Mouse (Mus musculus) megakaryocyte, embryonic 14.5 days (primary cell): Measurements from ENCODE around the gene Gm7534.

Experiments used
- FLI1 ChIP-seq: IDR thresholded peaks from 2 replicates; pipeline ENCODE4 v1.6.1; 2012; ENCODE audit warnings: low read length, inconsistent platforms, mixed read lengths
- GATA1 ChIP-seq: IDR thresholded peaks from 3 replicates; pipeline ENCODE4 v1.6.1; 2012; ENCODE audit warnings: mixed read lengths, low read length, inconsistent platforms, borderline replicate concordance

DNA sequence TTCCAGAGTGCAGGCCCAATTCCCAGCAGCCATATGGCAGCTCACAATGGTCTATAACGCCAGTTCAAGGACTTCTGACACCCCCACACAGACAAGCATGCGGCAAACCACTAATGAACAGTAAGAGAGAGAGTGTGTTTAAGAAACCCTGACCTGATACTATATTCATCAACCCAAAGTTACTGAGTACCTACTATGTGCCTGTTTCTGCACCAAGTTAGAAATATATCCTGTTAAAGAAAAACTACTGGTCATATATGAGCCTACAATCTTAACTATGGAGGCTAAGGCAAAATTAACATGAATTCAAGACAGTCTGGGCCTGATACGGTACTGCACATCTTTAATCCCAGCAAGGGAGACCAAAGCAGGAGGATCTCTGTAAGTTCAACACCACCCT is 17.2 kb downstream of the Gm7534 start:
- TF ChIP-seq GATA1 (no peak), FLI1 (no peak)
